Mouse (Mus musculus): ENCODE results near the gene Prss34. TPM values are rescaled to one million over a fixed set of nuclear protein-coding genes. Genes with fewer than 3 reads are reported as not detected.

Prss34 gene
- total and polyA plus RNA-seq, 2 experiments from 2014 or later = 0.77 to 1.0 TPM

DNA sequence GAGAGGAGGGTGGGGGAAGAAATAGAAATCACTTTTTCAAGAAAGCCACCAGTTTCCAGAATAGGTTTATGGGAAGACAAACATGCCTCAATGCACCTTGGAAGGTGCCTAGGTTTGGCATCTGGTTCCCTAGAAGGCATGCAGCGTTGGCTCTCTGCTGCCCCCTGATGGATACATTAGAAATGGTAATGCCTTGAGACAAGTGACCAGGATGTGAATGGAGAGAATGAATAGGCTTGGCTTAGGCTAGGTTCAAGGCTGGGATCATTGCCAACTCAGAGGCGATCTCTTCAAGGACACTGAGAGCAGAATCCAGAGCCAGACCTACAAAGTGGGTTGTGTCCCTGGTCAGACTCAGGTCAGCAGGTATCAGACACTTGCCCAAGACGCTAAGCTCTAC lies 13.2 kb upstream of the Prss34 start:
- TF ChIP-seq EP300 (IDR thresholded peaks at IDR 0.05; ENCODE audit: low read depth) (no peak), CTCF (IDR thresholded peaks at IDR 0.05; ENCODE audit: low read depth) (peak; percentile 94)
- peak; percentile 61 for DNase-seq (ENCODE audit: low spot score)

GRCm38 (mm10) chr17:25288842-25289241 lies 9.4 kb upstream of the Prss34 start:
- no peaks in the 10 kb centered on the region for H3K9me3 ChIP-seq (replicated peaks; ENCODE audit: control insufficient read depth, low read length)
- H3K4me2 ChIP-seq (ENCODE audit: low read depth, low read length) = no peak overlapping the region
- H3K27me3 ChIP-seq (ENCODE audit: control insufficient read depth, insufficient read depth, low read length) = no peaks in the 10 kb centered on the region
- H3K4me1 ChIP-seq (ENCODE audit: control insufficient read depth, insufficient read depth) = no peaks in the 10 kb centered on the region
- DNase-seq (ENCODE audit: low spot score) = peak; percentile 39
- H3K4me3 ChIP-seq (ENCODE audit: low read depth, low read length) = no peak overlapping the region
- 26% methylated on average over 4 of the region's 4 CpGs for WGBS
- no peak overlapping the region for H3K27ac ChIP-seq (ENCODE audit: low read depth)
- H3K36me3 ChIP-seq (replicated peaks; ENCODE audit: control insufficient read depth, insufficient read depth, low read length) = no peaks in the 10 kb centered on the region
- ATAC-seq (ENCODE audit: insufficient read depth, low read depth) = peak; percentile 44; the same call in 1 of the 2 replicates
- TF ChIP-seq CTCF (IDR thresholded peaks at IDR 0.05; ENCODE audit: low read depth) (peak; percentile 64), EP300 (IDR thresholded peaks at IDR 0.05; ENCODE audit: low read depth) (no peak)
- no peak overlapping the region for H3K9ac ChIP-seq (replicated peaks; ENCODE audit: low read depth, low read length)

More for the DNA sequence above, 13.2 kb upstream of the Prss34 start:
- no peak overlapping the region for H3K27ac ChIP-seq (ENCODE audit: low read depth)
- H3K9me3 ChIP-seq (replicated peaks; ENCODE audit: control insufficient read depth, low read length) = 0 out of 2 replicates have a peak, but pooled peaks cover 5% of the 10 kb centered on the region
- no peaks in the 10 kb centered on the region for H3K36me3 ChIP-seq (replicated peaks; ENCODE audit: control insufficient read depth, insufficient read depth, low read length)
- no peaks in the 10 kb centered on the region for H3K4me1 ChIP-seq (ENCODE audit: control insufficient read depth, insufficient read depth)
- H3K27me3 ChIP-seq (ENCODE audit: control insufficient read depth, insufficient read depth, low read length) = no peaks in the 10 kb centered on the region
- 12% methylated on average over 3 of the region's 3 CpGs for WGBS
- H3K4me2 ChIP-seq (ENCODE audit: low read depth, low read length) = no peak overlapping the region
- no peak overlapping the region for H3K4me3 ChIP-seq (ENCODE audit: low read depth, low read length)
- no peak overlapping the region for H3K9ac ChIP-seq (replicated peaks; ENCODE audit: low read depth, low read length)
- ATAC-seq (ENCODE audit: insufficient read depth, low read depth) = no peak

GRCm38 (mm10) chr17:25290411-25290810 lies 7.8 kb upstream of the Prss34 start:
- H3K4me3 ChIP-seq (ENCODE audit: low read depth, low read length) = no peak overlapping the region
- no peak for ATAC-seq (ENCODE audit: insufficient read depth, low read depth)
- 33% methylated on average over 4 of the region's 4 CpGs for WGBS
- H3K4me2 ChIP-seq (ENCODE audit: low read depth, low read length) = no peak overlapping the region
- H3K9me3 ChIP-seq (replicated peaks; ENCODE audit: control insufficient read depth, low read length) = no peaks in the 10 kb centered on the region
- 0 out of 2 replicates have a peak, but pooled peaks cover 3% of the 10 kb centered on the region for H3K27me3 ChIP-seq (ENCODE audit: control insufficient read depth, insufficient read depth, low read length)
- DNase-seq (ENCODE audit: low spot score) = no peak
- TF ChIP-seq CTCF (IDR thresholded peaks at IDR 0.05; ENCODE audit: low read depth) = no peak
- H3K4me1 ChIP-seq (ENCODE audit: control insufficient read depth, insufficient read depth) = no peaks in the 10 kb centered on the region
- H3K9ac ChIP-seq (replicated peaks; ENCODE audit: low read depth, low read length) = no peak overlapping the region
- H3K27ac ChIP-seq (ENCODE audit: low read depth) = no peak overlapping the region
- no peaks in the 10 kb centered on the region for H3K36me3 ChIP-seq (replicated peaks; ENCODE audit: control insufficient read depth, insufficient read depth, low read length)

DNA sequence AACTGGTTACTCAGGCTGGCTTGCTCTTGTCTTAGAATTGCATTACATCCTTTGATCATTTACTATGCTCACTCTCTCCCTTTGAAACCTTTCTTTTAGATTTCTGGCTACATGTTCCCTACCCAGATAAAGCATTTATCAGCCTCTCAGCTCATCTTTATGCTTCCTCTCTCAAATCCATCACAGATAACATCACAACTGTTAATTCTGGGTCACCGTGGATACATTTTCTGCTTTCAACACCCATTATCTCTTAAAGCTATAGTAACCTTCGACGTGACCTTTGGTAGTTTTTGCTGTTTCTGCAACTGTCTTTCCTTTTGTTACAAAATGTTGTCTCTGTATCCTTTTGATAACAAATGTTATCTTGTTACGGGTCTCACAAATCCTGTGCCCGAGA lies 4.7 kb upstream of the Prss34 start:
- H3K27ac ChIP-seq (ENCODE audit: low read depth) = no peak overlapping the region
- no peak overlapping the region for H3K4me2 ChIP-seq (ENCODE audit: low read depth, low read length)
- ATAC-seq (ENCODE audit: insufficient read depth, low read depth) = no peak
- 0 out of 2 replicates have a peak, but pooled peaks cover 3% of the 10 kb centered on the region for H3K27me3 ChIP-seq (ENCODE audit: control insufficient read depth, insufficient read depth, low read length)
- TF ChIP-seq EP300 (IDR thresholded peaks at IDR 0.05; ENCODE audit: low read depth) = no peak
- TF ChIP-seq CTCF (IDR thresholded peaks at IDR 0.05; ENCODE audit: low read depth) = no peak
- 36% methylated on average over 5 of the region's 5 CpGs for WGBS
- DNase-seq (ENCODE audit: low spot score) = no peak
- no peaks in the 10 kb centered on the region for H3K36me3 ChIP-seq (replicated peaks; ENCODE audit: control insufficient read depth, insufficient read depth, low read length)
- H3K9ac ChIP-seq (replicated peaks; ENCODE audit: low read depth, low read length) = no peak overlapping the region
- H3K4me1 ChIP-seq (ENCODE audit: control insufficient read depth, insufficient read depth) = no peaks in the 10 kb centered on the region
- H3K4me3 ChIP-seq (ENCODE audit: low read depth, low read length) = no peak overlapping the region
- H3K9me3 ChIP-seq (replicated peaks; ENCODE audit: control insufficient read depth, low read length) = no peaks in the 10 kb centered on the region

- TF ChIP-seq EP300 (IDR thresholded peaks at IDR 0.05; ENCODE audit: low read depth) (no peak), CTCF (IDR thresholded peaks at IDR 0.05; ENCODE audit: low read depth) (no peak)
- no peak overlapping the region for H3K27ac ChIP-seq (ENCODE audit: low read depth)
- H3K9me3 ChIP-seq (replicated peaks; ENCODE audit: control insufficient read depth, low read length) = no peaks in the 10 kb centered on the region
- H3K9ac ChIP-seq (replicated peaks; ENCODE audit: low read depth, low read length) = no peak overlapping the region
- no peaks in the 10 kb centered on the region for H3K36me3 ChIP-seq (replicated peaks; ENCODE audit: control insufficient read depth, insufficient read depth, low read length)
- H3K4me1 ChIP-seq (ENCODE audit: control insufficient read depth, insufficient read depth) = no peaks in the 10 kb centered on the region
- H3K27me3 ChIP-seq (ENCODE audit: control insufficient read depth, insufficient read depth, low read length) = 0 out of 2 replicates have a peak, but pooled peaks cover 3% of the 10 kb centered on the region
- WGBS = 36% methylated on average over 1 of the region's 1 CpGs
- DNase-seq (ENCODE audit: low spot score) = no peak
- ATAC-seq (ENCODE audit: insufficient read depth, low read depth) = no peak
- no peak overlapping the region for H3K4me2 ChIP-seq (ENCODE audit: low read depth, low read length)
- no peak overlapping the region for H3K4me3 ChIP-seq (ENCODE audit: low read depth, low read length)
These were observed 4.1 kb upstream of the Prss34 start for GRCm38 (mm10) chr17:25294111-25294510.

GRCm38 (mm10) chr17:25308346-25308745 lies 10.2 kb downstream of the Prss34 start, which contains the start of gene Prss28:
TSS of gene Prss28 (plus strand) at chr17:25308646.
- Histone ChIP-seq H3K9ac (replicated peaks; ENCODE audit: low read depth, low read length) (no peak within 1 kb of the TSS), H3K27ac (ENCODE audit: low read depth) (no peak within 1 kb of the TSS), H3K27me3 (ENCODE audit: control insufficient read depth, insufficient read depth, low read length) (0 out of 2 replicates have a peak, but pooled peaks cover 3% of the 10 kb centered on the region), H3K9me3 (replicated peaks; ENCODE audit: control insufficient read depth, low read length) (no peaks in the 10 kb centered on the region), H3K4me2 (ENCODE audit: low read depth, low read length) (no peak within 1 kb of the TSS), H3K4me1 (ENCODE audit: control insufficient read depth, insufficient read depth) (no peaks in the 10 kb centered on the region), H3K36me3 (replicated peaks; ENCODE audit: control insufficient read depth, insufficient read depth, low read length) (no peaks in the 10 kb centered on the region), H3K4me3 (ENCODE audit: low read depth, low read length) (no peak within 1 kb of the TSS)
- TF ChIP-seq EP300 (IDR thresholded peaks at IDR 0.05; ENCODE audit: low read depth) = no peak
- no peak for TF ChIP-seq CTCF (IDR thresholded peaks at IDR 0.05; ENCODE audit: low read depth)
- WGBS = 50% methylated on average over 4 of the region's 4 CpGs
- DNase-seq (ENCODE audit: low spot score) (no peak), ATAC-seq (ENCODE audit: insufficient read depth, low read depth) (no peak)

Data from heart, postnatal 0 days (tissue).